Mouse (Mus musculus): ENCODE data around the gene Nol4l.

DNA sequence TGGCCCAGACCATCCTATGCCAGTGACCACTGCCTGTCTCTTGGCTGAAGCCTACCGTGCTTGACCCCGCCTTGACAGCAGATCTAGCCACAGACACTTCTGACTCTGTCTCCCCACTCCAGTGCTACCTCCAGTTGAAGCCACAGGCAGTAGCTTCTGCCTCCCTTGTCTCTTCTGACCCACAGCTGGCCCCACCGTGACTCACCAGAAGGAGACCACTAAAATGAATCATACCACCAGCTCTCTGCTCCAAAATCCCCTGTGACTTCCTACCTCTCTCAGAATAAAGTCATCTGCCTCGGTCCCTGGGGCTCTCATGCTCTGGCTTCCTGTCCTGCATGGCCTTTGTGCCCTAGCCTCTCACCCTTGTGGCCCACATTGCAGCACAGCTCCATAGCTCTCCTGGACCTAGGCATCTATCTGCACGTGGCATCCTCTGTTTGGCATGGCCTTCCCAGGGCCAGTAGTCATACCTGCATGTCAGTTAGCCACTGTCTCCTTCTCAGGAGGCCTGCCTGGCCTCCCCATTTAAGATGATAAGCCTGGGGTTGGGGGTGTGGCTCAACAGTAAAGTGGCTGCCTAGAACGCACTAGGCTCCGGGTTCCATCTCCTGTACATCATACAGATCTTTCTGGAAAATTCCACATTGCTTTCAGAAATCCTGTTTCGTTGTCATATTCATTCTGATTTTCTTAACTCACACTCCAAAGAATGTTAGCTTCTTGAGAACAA, 13.3 kb upstream of the Nol4l start:
- no peak for TF ChIP-seq GATA1 (IDR thresholded peaks at IDR 0.05; ENCODE audit: borderline replicate concordance, low read length)
- TF ChIP-seq FLI1 (IDR thresholded peaks at IDR 0.05; ENCODE audit: low read length): no peak

All from megakaryocyte, embryonic 14.5 days (primary cell).